Mouse (Mus musculus) heart, adult 2 months (tissue): ENCODE data around the gene Tmem210. TPM values are rescaled to one million over a fixed set of nuclear protein-coding genes. Genes with fewer than 3 reads are reported as not detected.

Experiments
- DNase-seq, 2 experiments: peaks; one replicate each; pipeline ENCODE4 v3.0.0; 2021
- H3K27ac ChIP-seq: fragments of 200-600 bp; 2 replicates; pipeline ENCODE4 v1.8.1; 2022
- H3K27me3 ChIP-seq: fragments of 200-500 bp; 2 replicates; pipeline ENCODE4 v1.6.1; 2012; ENCODE audit warnings: mild to moderate bottlenecking, low read length, inconsistent platforms, mixed read lengths; ENCODE audit not compliant: control insufficient read depth, insufficient read depth
- H3K36me3 ChIP-seq: fragments of 200-500 bp; 2 replicates; pipeline ENCODE4 v1.6.1; 2012; ENCODE audit warnings: low read length, inconsistent platforms; ENCODE audit not compliant: control insufficient read depth, insufficient read depth
- H3K4me1 ChIP-seq: fragments of 200-500 bp; 2 replicates; pipeline ENCODE4 v1.6.1; 2011; ENCODE audit warnings: low read length; ENCODE audit not compliant: control insufficient read depth, insufficient read depth
- H3K4me3 ChIP-seq: fragments of 200-600 bp; 2 replicates; pipeline ENCODE4 v1.8.1; 2022
- H3K79me2 ChIP-seq: fragments of 200-500 bp; replicated peaks from 2 replicates; pipeline ENCODE4 v1.6.1; 2012; ENCODE audit warnings: mild to moderate bottlenecking, inconsistent platforms, low read length, moderate library complexity, mixed read lengths; ENCODE audit not compliant: control insufficient read depth, insufficient read depth
- H3K9ac ChIP-seq: fragments of 200-500 bp; 2 replicates; pipeline ENCODE4 v1.6.1; 2012; ENCODE audit warnings: low read depth, mild to moderate bottlenecking, control low read depth, inconsistent platforms, low read length, mixed read lengths
- CTCF ChIP-seq: fragments of 200-600 bp; IDR thresholded peaks from 2 replicates; pipeline ENCODE4 v1.8.1; 2022; ENCODE audit warnings: antibody characterized with exemption, mild to moderate bottlenecking, moderate library complexity
- EP300 ChIP-seq: fragments of 200-500 bp; IDR thresholded peaks from 2 replicates; pipeline ENCODE4 v1.6.1; 2011; ENCODE audit warnings: low read depth, low read length, control low read depth; ENCODE audit not compliant: insufficient read depth
- POLR2A ChIP-seq: fragments of 200-500 bp; IDR thresholded peaks from 2 replicates; pipeline ENCODE4 v1.6.1; 2011; ENCODE audit warnings: mild to moderate bottlenecking, low read depth, low read length, control low read depth; ENCODE audit not compliant: insufficient read depth
- WGBS: fragments of 180-500 bp; shearing (Covaris S2); methylation state at CpG from one replicate; pipeline ENCODE4 v1.1.7; 2018; 5-methylcytosine and 5-hydroxymethylcytosine counted together
- intact Hi-C: fragments of 180-260 bp; cut with DNase I; formaldehyde crosslinking; loops from one replicate; pipeline ENCODE4 v1.15.1; 2025
- long read RNA-seq: library from polyadenylated mRNA; stranded (forward); transcript quantifications from one replicate; pipeline ENCODE4 v2.0.0, GENCODE M21; 2021
- polyA plus RNA-seq: library from polyadenylated mRNA; depleted of rRNA; stranded (reverse); fragments of >200 nt; gene quantifications from 2 replicates; pipeline ENCODE4 v1.2.3, GENCODE M21; 2012; rRNA removed
- total RNA-seq, 2 experiments: library from RNA; stranded (reverse); gene quantifications; 2 replicates each; pipeline ENCODE4 v1.2.3; 2021

Tmem210 gene
- not detected for total RNA-seq
- polyA plus RNA-seq: 0.27 and 0.44 TPM in 2 replicates
- long read RNA-seq: 0 reads

- 91% methylated on average over 6 of the region's 6 CpGs for WGBS
- TF ChIP-seq CTCF (no peak), EP300 (no peak), POLR2A (no peak)
- no peak within 1 kb of the TSS for H3K9ac ChIP-seq
- H3K79me2 ChIP-seq: no peaks in the 10 kb centered on the region
- H3K36me3 ChIP-seq: no peaks in the 10 kb centered on the region
- no peak within 1 kb of the TSS for H3K4me3 ChIP-seq
- intact Hi-C loops: no loop called here
- peaks cover 6% of the 10 kb centered on the region for H3K27me3 ChIP-seq
- DNase-seq: no peak
- peak within 1 kb of the TSS; percentile 7; the same call in 1 of the 2 replicates for H3K27ac ChIP-seq
- peaks cover 7% of the 10 kb centered on the region for H3K4me1 ChIP-seq
These were observed at the start of gene Tmem210 for GRCm38 (mm10) chr2:25287927-25288649. Tmem210 (plus strand) TSS chr2:25288145.

- peaks cover 5% of the 10 kb centered on the region; the same call in 1 of the 2 replicates for H3K27me3 ChIP-seq
- intact Hi-C loops: no loop called here
- no peak overlapping the region for H3K4me3 ChIP-seq
These were observed 48.2 kb upstream of the Tmem210 start for GRCm38 (mm10) chr2:25239766-25240165.

GRCm38 (mm10) chr2:25240310-25240709, 47.6 kb upstream of the Tmem210 start:
- intact Hi-C loops: no loop called here
- Histone ChIP-seq H3K27me3 (peaks cover 5% of the 10 kb centered on the region; the same call in 1 of the 2 replicates), H3K4me1 (peaks cover 2% of the 10 kb centered on the region; the same call in 1 of the 2 replicates), H3K9ac (no peak overlapping the region), H3K27ac (no peak overlapping the region), H3K36me3 (no peaks in the 10 kb centered on the region), H3K79me2 (no peaks in the 10 kb centered on the region), H3K4me3 (no peak overlapping the region; the same call in 1 of the 2 replicates)
- no peak for DNase-seq
- no peak for TF ChIP-seq POLR2A
- TF ChIP-seq CTCF: no peak
- TF ChIP-seq EP300: no peak
- 58% methylated on average over 8 of the region's 8 CpGs for WGBS

More at GRCm38 (mm10) chr2:25239766-25240165, 48.2 kb upstream of the Tmem210 start:
- Histone ChIP-seq H3K79me2 (no peaks in the 10 kb centered on the region), H3K9ac (no peak overlapping the region), H3K36me3 (no peaks in the 10 kb centered on the region), H3K27ac (no peak overlapping the region), H3K4me1 (peaks cover 2% of the 10 kb centered on the region; the same call in 1 of the 2 replicates)
- no peak for TF ChIP-seq EP300
- no peak for TF ChIP-seq CTCF
- TF ChIP-seq POLR2A: no peak
- WGBS: 77% methylated on average over 3 of the region's 3 CpGs
- DNase-seq: peak in 1 of 2 experiments; percentile 12

- Histone ChIP-seq H3K4me3 (peak overlapping the region; percentile 36), H3K9ac (0 out of 2 replicates have a peak overlapping the region, but pooled peaks have one; percentile 25), H3K79me2 (no peaks in the 10 kb centered on the region), H3K27me3 (peaks cover 5% of the 10 kb centered on the region; the same call in 1 of the 2 replicates), H3K27ac (no peak overlapping the region; the same call in 1 of the 2 replicates), H3K4me1 (peaks cover 2% of the 10 kb centered on the region; the same call in 1 of the 2 replicates), H3K36me3 (no peaks in the 10 kb centered on the region)
- TF ChIP-seq EP300: no peak
- TF ChIP-seq CTCF: no peak
- TF ChIP-seq POLR2A: no peak
- WGBS: 3% methylated on average over 29 of the region's 29 CpGs
- peak; percentile 66 to 67 for DNase-seq
- intact Hi-C loops: no loop called here
These were observed 47.1 kb upstream of the Tmem210 start for GRCm38 (mm10) chr2:25240723-25241437.

- 19% methylated on average over 6 of the region's 6 CpGs for WGBS
- Histone ChIP-seq H3K4me3 (no peak overlapping the region), H3K27me3 (peaks cover 5% of the 10 kb centered on the region; the same call in 1 of the 2 replicates), H3K79me2 (no peaks in the 10 kb centered on the region), H3K9ac (no peak overlapping the region), H3K4me1 (peaks cover 2% of the 10 kb centered on the region; the same call in 1 of the 2 replicates), H3K36me3 (no peaks in the 10 kb centered on the region), H3K27ac (no peak overlapping the region)
- TF ChIP-seq EP300 (no peak), POLR2A (no peak), CTCF (no peak)
- no peak for DNase-seq
- intact Hi-C loops: no loop called here
These were observed 46.5 kb upstream of the Tmem210 start for GRCm38 (mm10) chr2:25241438-25241775.
